Mouse (Mus musculus) lung, postnatal 0 days (tissue): ENCODE results near the gene Gabpb1.

Experiments
- CTCF ChIP-seq: IDR thresholded peaks from 2 replicates; pipeline ENCODE4 v1.5.1; 2016; ENCODE audit warnings: antibody characterized with exemption, mild to moderate bottlenecking
- EP300 ChIP-seq: IDR thresholded peaks from 2 replicates; pipeline ENCODE4 v1.6.1; 2016; ENCODE audit warnings: antibody characterized with exemption, mild to moderate bottlenecking, control low read depth

GRCm38 (mm10) chr2:126682333-126682732 is 6.2 kb upstream of the Gabpb1 start:
- TF ChIP-seq CTCF (no peak), EP300 (no peak)
